ENCODE assay signal across 8 mouse cellular contexts in the genomic region with DNA sequence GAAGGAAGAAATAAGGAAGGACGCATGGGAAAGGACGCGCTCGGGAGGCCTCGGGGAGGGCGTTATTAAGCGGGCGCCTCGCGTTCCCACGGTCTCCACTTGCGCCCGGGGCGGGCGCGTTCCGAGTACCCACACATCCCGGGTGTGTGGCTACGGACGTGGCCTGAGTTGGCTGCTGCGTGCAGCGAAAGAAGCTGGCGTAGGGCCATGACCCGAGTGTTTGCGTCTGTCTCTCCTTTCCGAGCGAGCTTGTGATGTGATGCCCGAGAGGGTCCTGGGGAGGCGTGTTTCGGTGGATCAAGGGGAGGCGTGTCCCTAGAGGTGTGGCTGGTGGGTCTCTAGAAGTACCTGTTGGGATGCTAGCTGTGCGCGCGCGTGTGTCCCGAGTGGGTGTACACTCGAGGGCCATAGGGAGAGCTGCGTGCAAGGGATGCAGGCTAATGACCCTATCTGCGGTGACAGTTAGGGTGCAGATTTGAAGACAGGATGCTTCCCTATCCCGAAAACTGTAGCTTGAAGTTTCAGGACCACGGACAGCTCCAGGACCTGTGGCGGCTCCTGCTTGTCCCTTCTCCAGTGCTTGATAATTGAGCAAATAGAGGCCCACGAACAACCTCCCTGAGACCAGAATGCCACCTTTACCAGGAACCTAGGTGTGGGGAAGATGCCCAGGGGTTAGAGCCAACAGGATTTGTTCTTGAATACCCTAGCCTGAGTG. TPM values are rescaled to one million over a fixed set of nuclear protein-coding genes. Genes with fewer than 3 reads are reported as not detected.
DNase-seq lines count a peak whose midpoint lies in the region; ATAC-seq and TF ChIP-seq lines count a peak whose summit lies in the region.

No protein-coding gene starts in this region.

- ATAC-seq in heart, embryonic 12.5 days (ENCODE audit: insufficient number of reproducible peaks, low FRiP score) = no peak
- ATAC-seq in kidney, postnatal 0 days (replicated peaks; ENCODE audit: low FRiP score, low read depth) = no peak
- ATAC-seq in activated CD4-positive, CD25-positive, alpha-beta regulatory T cell, adult 4 months = no peak

- TF ChIP-seq POLR2A in cortical plate, adult 2 months (IDR thresholded peaks at IDR 0.05; ENCODE audit: extremely low read depth, insufficient read depth, low read length) = no peak
- no peak for TF ChIP-seq POLR2A in small intestine, adult 2 months (IDR thresholded peaks at IDR 0.05; ENCODE audit: low read depth, low read length)

- peak overlapping the region; percentile 63 for H3K4me3 ChIP-seq in cortical plate, adult 2 months (ENCODE audit: insufficient read depth, low read length)
- peak overlapping the region; percentile 58 for H3K4me3 ChIP-seq in heart, embryonic 12.5 days
- peak overlapping the region; percentile 61 for H3K4me3 ChIP-seq in kidney, postnatal 0 days (replicated peaks; ENCODE audit: low read depth, low read length)
- H3K4me3 ChIP-seq in small intestine, adult 2 months (ENCODE audit: low read depth, low read length) = peak overlapping the region; percentile 71

- no peak overlapping the region for H3K9ac ChIP-seq in heart, embryonic 12.5 days
- no peak overlapping the region for H3K9ac ChIP-seq in kidney, postnatal 0 days (ENCODE audit: low read depth, low read length)

- no peaks in the 10 kb centered on the region for H3K9me3 ChIP-seq in heart, embryonic 12.5 days (replicated peaks)
- H3K9me3 ChIP-seq in kidney, postnatal 0 days (replicated peaks; ENCODE audit: low read length) = no peaks in the 10 kb centered on the region

- H3K27me3 ChIP-seq in heart, embryonic 12.5 days (replicated peaks) = peaks cover 80% of the 10 kb centered on the region
- peaks cover 27% of the 10 kb centered on the region for H3K27me3 ChIP-seq in kidney, postnatal 0 days (ENCODE audit: insufficient read depth, low read length)
- H3K27me3 ChIP-seq in small intestine, adult 2 months (ENCODE audit: control insufficient read depth, insufficient read depth, low read length) = peaks cover 20% of the 10 kb centered on the region

- peaks cover 8% of the 10 kb centered on the region; the same call in 1 of the 2 replicates for H3K4me1 ChIP-seq in cortical plate, adult 2 months (ENCODE audit: control insufficient read depth, insufficient read depth, low read length)
- peaks cover 19% of the 10 kb centered on the region for H3K4me1 ChIP-seq in heart, embryonic 12.5 days (replicated peaks)
- peaks cover 15% of the 10 kb centered on the region; the same call in 1 of the 2 replicates for H3K4me1 ChIP-seq in kidney, postnatal 0 days (replicated peaks; ENCODE audit: insufficient read depth, low read length)
- peaks cover 12% of the 10 kb centered on the region for H3K4me1 ChIP-seq in small intestine, adult 2 months (ENCODE audit: control insufficient read depth, insufficient read depth, insufficient read length, low read length)

- WGBS in heart, embryonic 12.5 days = 6% methylated on average over 42 of the region's 43 CpGs
- 4% methylated on average over 43 of the region's 43 CpGs for WGBS in kidney, postnatal 0 days
- 2% methylated on average over 43 of the region's 43 CpGs for WGBS in small intestine, adult 2 months

- TF ChIP-seq CTCF in cortical plate, adult 2 months (IDR thresholded peaks at IDR 0.05; ENCODE audit: extremely low read depth, insufficient read depth, low read length) = no peak
- no peak for TF ChIP-seq CTCF in kidney, postnatal 0 days (IDR thresholded peaks at IDR 0.05; ENCODE audit: low read depth)
- no peak for TF ChIP-seq CTCF in small intestine, adult 2 months (IDR thresholded peaks at IDR 0.05; ENCODE audit: extremely low read depth, insufficient read length, insufficient replicate concordance, low read depth, low read length)

- H3K4me2 ChIP-seq in heart, embryonic 12.5 days = peak overlapping the region; percentile 98
- peak overlapping the region; percentile 97 for H3K4me2 ChIP-seq in kidney, postnatal 0 days (ENCODE audit: low read length)

- H3K27ac ChIP-seq in cortical plate, adult 2 months (ENCODE audit: insufficient read depth, low read length) = no peak overlapping the region
- H3K27ac ChIP-seq in heart, embryonic 12.5 days (ENCODE audit: poor library complexity, severe bottlenecking) = no peak overlapping the region
- no peak overlapping the region for H3K27ac ChIP-seq in kidney, postnatal 0 days
- H3K27ac ChIP-seq in small intestine, adult 2 months (ENCODE audit: insufficient read depth, low read depth, low read length) = no peak overlapping the region

- no peaks in the 10 kb centered on the region for H3K36me3 ChIP-seq in heart, embryonic 12.5 days
- H3K36me3 ChIP-seq in kidney, postnatal 0 days (ENCODE audit: insufficient read depth, low read length) = no peaks in the 10 kb centered on the region
- no peaks in the 10 kb centered on the region for H3K36me3 ChIP-seq in small intestine, adult 2 months (ENCODE audit: control insufficient read depth, insufficient read depth, low read length)

- DNase-seq in right cerebral cortex, postnatal 4 days = peak; percentile 58
- DNase-seq in right cerebral cortex, postnatal 25 days = no peak
- DNase-seq in kidney, postnatal 0 days (ENCODE audit: low spot score) = peak; percentile 85
- peak; percentile 80 for DNase-seq in lung, postnatal 36 days

RNA-seq across cellular contexts. Expression of gene Hcn2, which starts 1.4 kb away (rescaled TPM):
- polyA plus RNA-seq in cortical plate, adult 2 months (2012; rRNA removed) = 123 and 128 TPM in 2 replicates
- polyA plus RNA-seq in heart, embryonic 12.5 days (2016; fragmentation: Nextera tagmentation; extraction: Ambion mirVana) = not detected in 2 replicates
- 0.17 and 0.28 TPM in 2 replicates for polyA plus RNA-seq in kidney, postnatal 0 days (2015; fragmentation: Nextera tagmentation; extraction: Ambion mirVana)
- polyA plus RNA-seq in small intestine, adult 2 months (2012; rRNA removed) = 8.3 and 19.2 TPM in 2 replicates
- not detected for polyA plus RNA-seq in activated CD4-positive, CD25-positive, alpha-beta regulatory T cell, adult 4 months (2017; shearing (Covaris generic))

RNA-seq across cellular contexts. Expression of gene Bsg, which starts 13.5 kb away (rescaled TPM):
- polyA plus RNA-seq in cortical plate, adult 2 months (2012; rRNA removed) = 1,018 and 1,074 TPM in 2 replicates
- 1,289 and 1,310 TPM in 2 replicates for polyA plus RNA-seq in heart, embryonic 12.5 days (2016; fragmentation: Nextera tagmentation; extraction: Ambion mirVana)
- 1,067 and 1,079 TPM in 2 replicates for polyA plus RNA-seq in kidney, postnatal 0 days (2015; fragmentation: Nextera tagmentation; extraction: Ambion mirVana)
- polyA plus RNA-seq in small intestine, adult 2 months (2012; rRNA removed) = 1,266 and 1,465 TPM in 2 replicates
- polyA plus RNA-seq in activated CD4-positive, CD25-positive, alpha-beta regulatory T cell, adult 4 months (2017; shearing (Covaris generic)) = 100 to 1,000 TPM; 135 to 157 TPM

RNA-seq across cellular contexts. Expression of gene Polrmt, which starts 28.6 kb away (rescaled TPM):
- polyA plus RNA-seq in cortical plate, adult 2 months (2012; rRNA removed) = 51.6 and 54.9 TPM in 2 replicates
- polyA plus RNA-seq in heart, embryonic 12.5 days (2016; fragmentation: Nextera tagmentation; extraction: Ambion mirVana) = 35.4 and 35.9 TPM in 2 replicates
- polyA plus RNA-seq in kidney, postnatal 0 days (2015; fragmentation: Nextera tagmentation; extraction: Ambion mirVana) = 37.9 and 38.5 TPM in 2 replicates
- 38.7 and 50.0 TPM in 2 replicates for polyA plus RNA-seq in small intestine, adult 2 months (2012; rRNA removed)
- polyA plus RNA-seq in activated CD4-positive, CD25-positive, alpha-beta regulatory T cell, adult 4 months (2017; shearing (Covaris generic)) = 10 to 100 TPM; 13.6 to 21.4 TPM

RNA-seq across cellular contexts. Expression of gene Gzmm, which starts 29.0 kb away (rescaled TPM):
- 1.1 and 1.4 TPM in 2 replicates for polyA plus RNA-seq in cortical plate, adult 2 months (2012; rRNA removed)
- 0.78 and 0.83 TPM in 2 replicates for polyA plus RNA-seq in heart, embryonic 12.5 days (2016; fragmentation: Nextera tagmentation; extraction: Ambion mirVana)
- 0.34 and 0.50 TPM in 2 replicates for polyA plus RNA-seq in kidney, postnatal 0 days (2015; fragmentation: Nextera tagmentation; extraction: Ambion mirVana)
- polyA plus RNA-seq in small intestine, adult 2 months (2012; rRNA removed) = 0.11 and 0.52 TPM in 2 replicates
- polyA plus RNA-seq in activated CD4-positive, CD25-positive, alpha-beta regulatory T cell, adult 4 months (2017; shearing (Covaris generic)) = under 1 TPM; 0.52 to 0.62 TPM

RNA-seq across cellular contexts. Expression of gene Cdc34, which starts 35.8 kb away (rescaled TPM):
- polyA plus RNA-seq in cortical plate, adult 2 months (2012; rRNA removed) = 110 TPM in 2 replicates
- polyA plus RNA-seq in heart, embryonic 12.5 days (2016; fragmentation: Nextera tagmentation; extraction: Ambion mirVana) = 151 and 152 TPM in 2 replicates
- 68.1 and 75.7 TPM in 2 replicates for polyA plus RNA-seq in kidney, postnatal 0 days (2015; fragmentation: Nextera tagmentation; extraction: Ambion mirVana)
- polyA plus RNA-seq in small intestine, adult 2 months (2012; rRNA removed) = 101 and 163 TPM in 2 replicates
- polyA plus RNA-seq in activated CD4-positive, CD25-positive, alpha-beta regulatory T cell, adult 4 months (2017; shearing (Covaris generic)) = 10 to 100 TPM; 17.4 to 27.5 TPM
